Mouse (Mus musculus): ENCODE results near the gene Skap1.

The Skap1 gene

DNA sequence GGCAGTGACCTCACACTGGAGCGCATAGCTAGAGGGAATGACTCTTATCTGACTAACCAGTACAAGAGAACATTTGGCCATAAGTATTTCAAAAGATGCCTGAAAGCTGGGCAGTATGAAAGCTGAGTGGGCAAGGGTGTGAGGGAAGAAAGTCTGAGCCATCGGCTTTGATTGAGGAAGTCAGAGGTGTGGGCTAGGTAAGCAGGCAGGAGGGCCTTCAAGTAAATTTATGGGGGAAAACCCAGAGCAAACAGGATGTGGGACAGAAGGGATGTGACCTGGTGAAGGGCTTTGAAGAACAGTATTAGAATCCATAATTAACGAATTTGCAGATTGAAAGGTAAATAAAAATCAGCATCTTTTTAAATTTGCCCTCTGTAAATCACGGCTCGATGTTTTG lies 95.8 kb downstream of the Skap1 start:
- no peak for DNase-seq (ENCODE audit: low read depth, low spot score)

DNA sequence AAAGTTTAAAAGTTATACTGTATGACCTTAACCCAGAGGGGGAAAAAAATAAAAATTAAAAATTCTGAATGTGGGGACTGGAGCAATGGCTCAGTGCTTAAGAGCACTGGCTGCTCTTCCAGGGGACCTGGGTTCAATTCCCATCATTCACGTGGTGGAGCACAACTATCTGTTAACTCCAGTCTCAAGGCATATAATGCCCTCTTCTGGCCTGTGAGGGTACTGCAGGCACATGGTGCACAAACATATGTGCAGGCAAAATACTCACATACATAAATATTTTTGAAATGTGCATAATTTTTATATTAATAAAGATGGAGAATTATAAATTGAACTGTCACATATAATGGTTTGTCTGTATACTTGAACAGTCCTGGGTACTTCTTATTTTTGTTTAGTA lies 99.7 kb downstream of the Skap1 start:
- DNase-seq (ENCODE audit: low read depth, low spot score): no peak

DNA sequence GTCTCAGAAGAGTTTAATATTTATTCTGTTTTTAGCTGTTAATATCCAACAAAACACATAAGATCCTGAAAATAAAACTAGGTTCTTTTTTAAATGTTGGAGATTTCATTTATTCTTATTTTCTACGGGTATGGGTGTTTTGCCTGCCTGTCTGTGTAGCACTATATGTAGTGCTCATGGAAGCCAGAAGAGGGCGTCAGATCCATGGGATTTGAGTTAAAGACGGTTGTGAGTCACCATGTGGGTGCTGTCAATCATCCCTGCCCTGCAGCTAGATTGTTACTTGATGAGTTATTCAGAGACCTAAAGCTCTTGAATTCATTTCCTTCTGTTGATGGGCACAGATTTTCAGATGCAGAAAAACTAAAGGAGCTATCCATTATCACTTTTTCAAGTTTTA lies 108.1 kb downstream of the Skap1 start:
- DNase-seq (ENCODE audit: low read depth, low spot score): no peak

DNA sequence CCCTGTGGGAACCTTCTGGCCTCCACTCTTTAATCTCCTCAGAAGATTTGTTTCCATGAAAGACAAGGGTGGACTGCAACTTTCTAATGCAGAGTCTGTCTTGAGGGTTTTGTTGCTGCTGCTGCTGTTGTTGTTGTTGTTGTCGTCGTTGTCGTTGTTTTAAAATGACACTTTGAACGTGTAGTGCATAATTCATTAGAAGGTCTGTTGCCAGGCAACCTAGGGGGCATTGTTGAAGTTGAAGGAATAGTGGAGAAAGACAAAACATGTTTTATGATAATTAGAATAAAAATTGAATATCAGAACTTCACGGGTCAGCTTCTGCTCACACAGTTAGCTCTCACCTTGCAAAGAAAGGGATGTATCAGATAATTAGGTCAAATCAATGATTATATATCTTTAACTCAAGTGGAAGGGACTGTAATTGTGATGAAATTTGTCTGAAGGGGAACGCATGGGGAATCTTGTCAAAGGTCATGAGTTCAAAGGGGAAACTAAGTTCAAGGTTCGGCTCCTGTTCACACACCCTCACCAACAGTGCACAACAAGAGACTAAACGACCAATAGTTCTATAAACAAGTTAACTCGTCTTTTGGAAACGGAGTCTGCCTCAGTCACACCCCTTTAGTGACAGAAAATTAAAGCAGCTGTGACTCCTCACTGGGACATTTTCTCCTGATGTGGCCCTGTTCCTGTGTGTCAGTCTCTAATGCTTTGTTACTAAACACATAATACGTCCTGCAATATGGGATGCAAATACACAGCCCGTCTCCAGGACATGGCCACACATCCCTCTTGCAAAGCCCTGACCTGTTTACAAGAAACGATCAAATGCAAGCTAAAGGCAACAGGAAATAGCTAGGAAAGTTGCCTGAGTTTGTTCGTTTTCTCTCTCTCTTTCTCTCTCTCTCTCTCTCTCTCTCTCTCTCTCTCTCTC lies 112.4 kb downstream of the Skap1 start:
- no peak for DNase-seq (ENCODE audit: low read depth, low spot score)

DNA sequence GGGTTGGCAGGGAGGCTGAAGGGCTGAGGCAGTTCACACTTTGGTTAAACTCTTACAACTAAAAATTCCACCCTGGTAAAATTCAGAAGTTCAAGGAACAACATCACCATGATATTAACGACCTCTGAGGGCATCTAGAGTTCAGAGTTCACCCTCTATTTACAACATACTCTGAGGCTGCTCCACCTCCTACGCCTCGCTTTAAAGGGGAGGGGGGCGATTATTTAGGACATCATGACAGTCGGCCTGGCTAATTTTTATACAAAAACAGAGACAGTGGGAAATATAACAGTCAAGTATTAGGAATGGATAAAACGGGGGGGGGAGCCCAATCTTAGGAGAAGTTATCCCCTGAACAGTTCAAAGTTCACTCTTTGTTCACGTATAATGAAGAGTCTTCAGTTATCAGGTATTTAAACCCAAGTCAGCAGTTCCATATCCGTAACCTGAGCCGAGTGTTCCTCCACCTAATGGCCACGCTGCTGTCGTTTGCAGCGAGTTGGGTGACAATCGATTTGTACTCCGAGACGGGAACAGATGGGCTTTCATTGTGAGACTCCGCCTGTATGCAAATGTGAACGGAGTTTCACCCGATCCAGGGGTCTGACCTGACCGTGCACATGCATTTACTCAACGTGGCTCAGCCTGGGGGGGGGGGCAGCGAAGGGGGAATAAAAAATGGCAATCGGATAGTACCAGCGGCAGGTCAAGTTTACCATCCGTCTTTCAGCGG lies 114.3 kb downstream of the Skap1 start:
- no peak for DNase-seq (ENCODE audit: low read depth, low spot score)

DNA sequence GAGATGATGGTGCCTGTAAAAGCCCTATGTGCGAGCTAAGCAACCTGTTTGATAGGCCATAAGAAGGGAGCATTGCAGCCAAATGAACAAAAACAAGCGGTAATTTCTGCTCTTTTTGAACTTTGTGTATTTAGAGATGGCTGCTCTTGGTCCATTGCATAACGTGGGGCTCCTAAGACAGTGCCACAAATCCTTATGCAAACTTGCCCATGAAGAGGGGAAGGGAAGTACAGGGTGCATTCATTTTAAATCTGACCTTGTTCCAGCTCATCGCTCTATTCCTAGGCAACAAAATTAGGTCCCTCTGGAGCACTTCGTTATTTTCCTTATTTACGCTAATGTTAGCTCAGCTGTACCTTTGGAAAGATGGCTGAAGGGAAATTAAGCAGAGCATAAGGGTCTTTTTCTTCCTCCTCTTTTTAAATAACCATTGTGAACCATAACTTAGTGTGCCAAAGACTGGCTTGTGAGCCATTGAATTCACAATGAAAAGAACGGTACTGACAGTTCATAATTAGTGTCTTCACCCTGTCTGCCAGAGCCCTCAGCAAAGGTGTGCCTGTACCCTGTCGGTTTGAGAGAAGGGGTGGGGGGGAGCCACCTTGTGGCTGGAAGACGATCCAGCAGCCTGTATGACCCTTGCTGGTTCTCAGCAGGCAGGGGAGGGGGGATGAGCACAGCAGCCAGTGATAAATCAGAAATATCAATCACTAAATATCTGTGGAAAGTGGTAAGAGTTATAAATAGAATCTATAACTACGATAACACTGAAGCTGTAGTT lies 117.4 kb downstream of the Skap1 start:
- DNase-seq (ENCODE audit: low read depth, low spot score): no peak

DNA sequence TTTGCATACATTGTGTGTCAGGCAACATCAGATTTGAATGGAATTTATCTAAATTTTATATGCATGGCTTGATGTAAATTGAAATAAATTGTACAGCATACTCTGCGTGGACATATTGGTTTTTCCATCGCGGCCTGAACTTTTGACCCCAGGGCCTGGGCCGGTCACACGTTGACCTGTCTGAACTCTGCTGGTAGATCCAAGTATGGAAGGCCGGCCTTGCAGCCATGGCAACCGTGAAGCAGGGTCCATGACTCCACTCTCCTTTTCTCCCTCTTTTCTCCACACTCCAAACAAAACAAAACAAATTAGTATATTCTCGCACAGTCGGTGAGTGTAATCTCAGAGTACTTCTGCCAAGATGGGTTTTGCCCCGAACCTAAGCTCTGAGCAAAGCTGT lies 118.2 kb downstream of the Skap1 start:
- no peak for DNase-seq (ENCODE audit: low read depth, low spot score)

DNA sequence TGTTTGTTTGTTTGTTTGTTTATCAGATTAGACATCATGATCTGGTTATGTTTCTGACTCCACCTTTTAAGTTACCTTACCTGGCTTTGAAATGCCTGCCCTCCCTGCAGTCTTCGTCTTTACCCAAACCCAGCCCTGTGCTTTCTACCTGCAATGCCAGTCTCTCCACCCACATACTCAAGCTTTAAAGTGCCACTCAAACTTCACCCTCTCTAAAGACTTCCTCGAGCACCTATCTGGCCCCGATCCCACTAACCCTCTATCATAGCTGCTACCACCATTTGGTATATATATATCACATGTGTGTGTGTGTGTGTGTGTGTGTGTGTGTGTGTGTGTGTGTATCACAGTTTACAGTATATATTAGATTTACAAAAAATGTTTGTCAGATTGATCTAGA lies 125.4 kb downstream of the Skap1 start:
- no peak for DNase-seq (ENCODE audit: low read depth, low spot score)

DNA sequence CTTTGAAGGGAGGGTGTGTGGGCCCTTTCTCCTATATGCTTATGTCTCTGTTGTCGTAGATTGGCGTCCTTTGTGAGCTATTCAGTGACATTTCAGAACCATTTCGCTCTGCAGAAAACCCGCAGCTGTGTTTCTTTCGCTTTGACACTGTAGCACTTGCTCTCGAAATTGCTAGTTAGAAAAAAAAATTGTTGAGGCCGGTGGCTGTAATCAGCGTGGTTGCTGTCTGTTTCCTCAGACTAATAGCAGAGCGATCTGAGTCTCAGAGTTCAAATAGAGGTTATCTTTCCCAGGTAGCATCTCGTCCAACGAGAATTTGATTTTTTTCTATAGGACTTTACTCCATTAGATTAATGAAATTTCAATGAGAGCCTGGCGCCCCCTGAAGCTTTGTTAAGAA lies 131.5 kb downstream of the Skap1 start:
- no peak for DNase-seq (ENCODE audit: low read depth, low spot score)

DNA sequence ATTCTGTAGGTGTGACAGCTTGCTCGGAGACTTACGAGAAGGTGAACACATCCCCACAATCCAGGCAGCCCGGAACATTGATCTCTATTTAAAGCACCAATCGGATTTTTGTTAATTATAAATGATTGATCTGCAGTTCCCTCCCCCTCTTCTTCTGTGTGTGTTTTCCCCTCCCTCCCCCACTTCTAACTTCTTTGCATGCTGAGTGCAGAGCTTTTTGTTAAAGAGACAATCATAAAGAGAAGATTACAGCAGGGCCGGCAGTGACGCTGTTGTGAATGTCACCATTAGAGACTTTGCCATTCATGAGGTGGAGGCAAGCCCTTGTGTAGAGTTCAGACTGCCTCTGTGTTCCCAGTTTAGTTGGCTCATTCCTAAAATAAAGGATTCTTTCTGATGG lies 131.9 kb downstream of the Skap1 start:
- DNase-seq (ENCODE audit: low read depth, low spot score): no peak

DNA sequence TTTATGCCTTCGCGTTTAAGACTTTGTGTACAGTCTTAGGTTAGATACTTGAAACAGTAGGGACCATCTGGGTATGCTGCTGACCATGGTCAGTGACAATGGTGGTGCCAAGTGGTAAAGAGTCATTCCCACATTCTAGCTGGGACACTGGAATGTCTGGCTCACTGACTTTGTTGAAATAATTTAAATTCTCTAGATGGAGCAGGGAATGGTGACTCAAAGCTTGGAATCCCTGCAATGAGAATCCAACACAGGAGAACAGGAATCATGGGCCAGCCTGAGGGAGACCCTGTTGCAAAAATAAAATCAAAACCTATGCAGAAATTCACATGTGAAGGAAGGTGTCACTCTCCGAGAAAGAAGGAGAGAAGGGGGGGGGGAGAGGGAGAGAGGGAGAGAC lies 138.4 kb downstream of the Skap1 start:
- no peak for DNase-seq (ENCODE audit: low read depth, low spot score)

DNA sequence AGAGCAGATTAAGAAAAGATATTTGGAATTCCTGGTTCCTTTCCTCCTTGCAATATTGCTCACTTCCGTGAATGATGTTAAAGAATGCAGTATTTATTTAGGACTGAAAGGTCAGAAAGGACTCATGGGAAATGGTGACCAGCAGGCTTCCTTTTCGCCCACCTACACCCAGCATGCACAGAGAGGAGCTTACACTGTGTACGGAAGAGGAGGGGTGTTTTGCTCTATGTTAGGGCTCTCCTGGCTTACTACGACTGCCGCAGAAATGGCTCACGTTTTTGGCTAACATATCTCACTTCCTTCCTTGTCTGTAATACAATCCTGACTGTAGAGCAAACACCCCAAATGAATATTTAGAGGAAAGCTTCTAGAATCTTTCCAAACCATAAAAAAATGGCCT lies 139.9 kb downstream of the Skap1 start:
- no peak for DNase-seq (ENCODE audit: low read depth, low spot score)

DNA sequence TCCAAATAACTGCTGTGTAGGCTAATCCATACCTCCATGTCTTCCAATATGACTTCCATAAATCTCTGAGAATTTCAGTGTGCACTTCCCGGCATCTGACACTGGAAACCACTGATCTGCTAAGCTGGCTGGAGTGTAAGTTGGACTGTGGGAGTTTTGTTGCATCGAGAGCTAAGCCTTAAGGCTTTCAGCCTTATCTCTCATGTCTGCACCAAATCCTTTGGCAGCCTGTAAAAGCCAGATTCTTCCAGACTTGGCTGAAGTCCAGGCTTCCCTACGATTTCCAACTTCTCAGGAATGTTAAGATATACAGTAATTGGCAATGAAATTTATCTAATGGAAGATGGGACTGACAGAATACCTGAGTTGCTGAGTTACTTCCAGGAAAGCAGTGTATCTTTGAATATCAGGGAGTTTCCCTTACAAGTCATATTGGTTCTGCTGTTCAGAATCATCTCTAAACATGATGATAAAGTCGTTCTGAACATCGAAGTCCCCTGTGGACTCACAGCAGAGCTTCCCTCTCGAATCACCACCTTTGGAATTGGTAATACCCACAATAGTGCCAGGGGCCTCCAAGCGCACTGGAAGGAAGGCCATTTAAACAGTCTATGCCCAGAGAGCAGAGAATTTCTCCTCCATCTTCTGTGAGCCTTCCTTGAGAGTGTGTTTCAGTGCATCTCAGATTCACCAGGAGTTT lies 140.5 kb downstream of the Skap1 start:
- no peak for DNase-seq (ENCODE audit: low read depth, low spot score)

DNA sequence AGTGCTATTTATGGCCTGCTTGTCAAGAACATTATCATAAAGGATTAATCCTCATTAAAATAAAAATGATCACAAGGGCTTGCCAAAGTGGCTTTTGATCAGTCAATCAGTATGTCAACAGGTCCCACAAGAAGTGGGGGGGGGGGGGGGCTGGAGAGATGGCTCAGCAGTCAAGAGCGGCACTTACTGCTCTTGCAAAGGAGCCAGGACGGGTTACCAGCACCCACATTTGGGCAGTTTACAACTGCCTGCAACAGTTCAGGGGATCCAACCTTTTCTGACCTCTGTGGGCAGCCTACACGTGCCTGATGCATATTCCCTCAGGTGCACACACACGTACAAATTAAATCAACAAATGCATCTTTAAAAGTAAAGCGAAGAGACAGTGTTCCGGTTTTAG lies 141.1 kb downstream of the Skap1 start:
- no peak for DNase-seq (ENCODE audit: low read depth, low spot score)

DNA sequence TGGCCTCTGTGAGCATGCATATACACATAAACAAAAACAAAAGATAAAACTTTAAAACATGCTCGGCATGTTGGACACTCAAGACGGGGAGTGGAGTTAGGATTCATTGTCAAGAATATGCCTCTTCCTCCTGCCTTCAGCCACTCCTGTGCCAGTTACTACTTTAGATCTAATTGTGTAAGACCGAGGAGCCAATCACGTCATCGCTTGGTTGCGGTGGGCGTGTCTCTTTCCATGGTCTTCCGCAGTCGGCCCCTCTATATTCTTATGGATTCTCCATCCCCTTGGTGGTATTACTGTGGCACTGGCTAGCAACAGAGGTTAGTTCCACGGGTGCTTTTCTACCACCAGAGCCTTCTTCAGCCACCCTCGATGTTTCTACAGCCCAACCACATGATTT lies 148.2 kb downstream of the Skap1 start:
- no peak for DNase-seq (ENCODE audit: low read depth, low spot score)

DNA sequence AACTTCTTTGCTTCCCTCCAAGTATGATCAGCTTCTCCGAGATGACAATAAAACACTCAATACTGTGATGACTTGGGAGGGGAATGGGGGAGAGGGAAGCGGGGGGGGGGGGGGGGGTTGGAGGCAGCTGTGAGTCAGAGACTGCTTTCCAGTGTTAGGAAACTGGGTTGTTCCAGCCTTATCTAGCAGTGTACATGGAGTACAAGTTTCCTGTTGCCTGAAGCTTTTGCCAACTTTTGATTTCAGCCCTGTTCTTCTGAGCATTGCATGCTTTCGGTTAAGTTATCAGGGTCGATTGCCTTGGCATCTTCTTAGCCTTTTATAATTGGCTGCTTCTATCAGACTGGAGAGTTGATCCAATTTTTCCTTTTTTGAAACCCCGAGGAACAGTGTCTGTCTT lies 152.4 kb downstream of the Skap1 start:
- no peak for DNase-seq (ENCODE audit: low read depth, low spot score)

DNA sequence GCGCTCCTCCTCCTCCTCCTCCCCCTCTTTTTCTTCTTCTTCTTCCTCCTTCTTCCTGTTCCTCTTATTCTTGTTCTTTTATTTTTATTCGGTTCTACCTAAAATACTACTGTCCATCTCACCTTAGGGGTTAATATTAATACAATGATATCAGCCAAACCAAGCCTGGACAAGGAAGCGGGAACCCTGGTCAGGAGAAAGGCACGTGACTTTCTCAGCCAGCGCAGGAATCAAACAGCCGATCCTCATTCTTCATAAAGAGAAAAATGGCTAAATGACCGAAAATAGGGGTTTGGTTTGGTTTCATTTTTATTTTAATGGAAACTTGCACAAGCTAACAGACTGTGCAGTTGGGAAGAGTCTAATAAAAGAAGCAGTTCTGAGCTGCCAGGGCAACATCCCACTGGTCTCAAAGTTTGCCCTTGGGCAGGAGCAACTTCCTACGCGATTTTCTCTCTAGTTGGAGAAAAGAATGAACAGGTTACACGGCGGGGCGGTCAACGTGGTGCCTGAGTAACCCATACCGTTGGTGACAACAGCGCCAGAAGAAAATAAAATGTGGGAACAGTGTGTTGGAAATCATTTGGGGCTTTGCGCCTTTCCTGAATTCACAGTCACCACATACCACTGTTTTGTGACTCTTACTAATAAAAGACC lies 154.5 kb downstream of the Skap1 start:
- no peak for DNase-seq (ENCODE audit: low read depth, low spot score)

DNA sequence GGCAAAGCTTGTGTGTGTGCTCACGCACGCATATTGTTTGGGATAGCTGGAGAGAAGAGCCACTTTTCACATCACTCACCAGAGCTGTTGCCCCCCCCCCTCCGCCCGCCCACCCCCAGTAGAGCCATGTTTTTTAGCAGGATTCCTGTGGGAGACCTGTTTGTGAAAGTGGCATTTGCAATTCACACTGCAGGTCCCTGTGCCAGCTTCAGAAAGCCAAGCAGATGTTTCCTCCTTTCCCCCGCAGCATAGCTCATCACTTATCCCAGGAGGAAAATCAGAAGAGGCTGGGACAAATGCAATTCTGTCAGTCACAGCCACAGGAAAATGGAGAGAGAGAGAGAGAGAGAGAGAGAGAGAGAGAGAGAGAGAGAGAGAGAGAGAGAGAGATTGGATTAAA lies 155.2 kb downstream of the Skap1 start:
- peak; percentile 63 for DNase-seq (ENCODE audit: low read depth, low spot score)

DNA sequence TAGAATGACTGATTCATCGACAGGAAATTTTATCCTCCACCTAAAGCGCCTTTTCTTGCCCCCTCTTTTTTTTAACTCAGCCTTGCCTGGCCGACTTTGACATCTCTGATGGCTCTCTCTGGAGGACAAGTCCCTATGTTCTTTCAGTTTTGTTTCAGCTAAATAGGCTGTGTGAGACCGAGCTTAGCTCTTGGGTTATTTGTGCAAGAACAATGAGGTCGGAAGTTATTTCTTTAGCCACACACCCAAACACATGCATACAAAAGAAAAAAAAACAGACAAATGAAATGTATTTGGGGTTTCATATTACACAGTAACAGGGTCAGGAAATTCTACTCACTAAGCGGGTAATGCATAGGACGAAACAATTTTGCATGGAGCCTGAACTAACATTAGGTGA lies 155.6 kb downstream of the Skap1 start:
- no peak for DNase-seq (ENCODE audit: low read depth, low spot score)

DNA sequence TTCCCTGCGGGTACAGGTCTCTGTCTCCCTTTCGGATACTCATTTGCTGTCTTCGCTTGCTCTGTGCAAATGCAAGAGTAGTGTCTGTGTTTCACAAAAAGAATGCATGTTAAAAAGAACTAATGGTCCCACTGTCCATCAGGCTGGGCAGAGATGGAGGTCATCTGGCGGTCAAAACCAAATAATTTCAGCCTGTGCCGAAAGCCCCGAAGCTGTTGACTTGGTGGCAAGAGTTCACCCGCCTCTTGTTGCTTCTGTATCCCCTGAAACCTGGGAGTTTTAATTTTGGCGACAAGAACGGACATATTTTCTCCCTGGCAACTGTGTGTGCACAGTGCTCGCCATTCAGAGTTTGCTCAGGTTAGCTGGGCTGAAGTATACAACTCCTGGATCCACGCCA lies 156.3 kb downstream of the Skap1 start:
- DNase-seq (ENCODE audit: low read depth, low spot score): no peak

DNA sequence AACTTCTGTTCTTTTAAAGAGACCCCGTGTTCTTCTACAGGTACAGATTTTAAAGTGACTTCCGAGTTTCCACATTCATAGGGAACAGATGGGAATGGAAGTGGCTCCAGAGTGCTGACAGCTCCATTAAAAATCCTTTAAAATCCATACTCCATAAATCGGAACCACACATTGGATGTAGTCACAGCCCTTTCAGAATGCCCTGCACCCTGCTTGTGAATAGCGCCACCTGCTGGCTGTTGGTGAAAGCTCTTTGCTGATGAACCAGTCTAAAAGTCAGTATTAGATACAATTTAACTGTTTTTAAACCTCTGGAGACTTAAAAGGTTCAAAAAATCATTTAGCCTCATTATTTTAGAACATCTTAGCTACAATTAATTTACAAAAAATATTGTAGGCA lies 156.8 kb downstream of the Skap1 start:
- peak; percentile 58 for DNase-seq (ENCODE audit: low read depth, low spot score)

Data from telencephalon, adult 2 months (tissue).